Mouse (Mus musculus) heart, postnatal 0 days (tissue): ENCODE measurements around the gene Lgals7.

ENCODE experiments used
- CTCF ChIP-seq: IDR thresholded peaks from 2 replicates; pipeline ENCODE4 v1.5.1; 2016; ENCODE audit warnings: antibody characterized with exemption, control low read depth, low read depth
- EP300 ChIP-seq: IDR thresholded peaks from 2 replicates; pipeline ENCODE4 v1.6.1; 2016; ENCODE audit warnings: antibody characterized with exemption, low read depth

DNA sequence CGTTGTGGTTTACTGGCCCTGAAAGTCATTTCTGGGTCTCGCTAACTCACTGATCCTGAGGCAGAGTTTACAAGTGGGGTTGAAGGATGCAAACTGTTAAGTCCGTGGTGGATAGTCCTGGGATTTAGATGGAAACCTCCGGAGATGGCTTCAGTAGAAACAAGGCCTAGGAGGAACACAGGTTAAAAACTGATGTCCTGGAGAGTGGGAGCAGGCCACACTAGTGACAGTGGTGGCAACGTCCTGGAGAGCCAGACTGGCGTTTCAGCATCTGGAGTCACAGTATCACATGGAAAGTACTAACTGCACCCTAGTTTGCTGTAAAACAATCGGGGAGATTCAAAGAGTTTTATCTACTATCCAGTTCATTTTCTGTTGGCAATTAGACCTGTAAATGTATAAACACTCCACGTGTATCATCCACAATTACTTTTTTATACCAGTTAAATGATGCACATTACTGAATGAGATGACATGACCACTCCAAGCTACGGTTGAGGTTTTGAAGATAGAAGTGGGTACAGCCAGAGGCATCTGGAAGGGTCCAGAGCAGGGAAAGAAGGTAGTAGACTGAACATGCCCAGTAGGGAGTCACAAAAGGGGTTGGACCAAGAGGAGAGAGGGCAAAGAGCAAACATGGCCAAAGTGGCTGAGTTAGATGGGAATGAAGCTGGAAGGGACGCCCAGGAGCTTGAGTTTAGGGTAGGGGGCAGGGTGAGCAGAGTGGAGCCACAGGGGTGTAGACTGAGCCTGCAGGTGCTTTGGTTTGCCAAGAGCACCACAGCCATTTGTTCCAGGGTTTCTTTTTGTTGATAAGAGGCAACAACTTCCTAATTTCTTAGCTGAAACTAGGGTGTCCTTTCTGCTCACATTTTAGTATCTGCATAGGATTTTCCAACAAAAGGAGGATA, 40.4 kb upstream of the Lgals7 start:
- TF ChIP-seq CTCF (no peak), EP300 (no peak)
